Mouse (Mus musculus) adrenal gland, adult (tissue): ENCODE data around the gene Fibcd1.

Experiments used
- DNase-seq, 2 experiments: peaks; one replicate each; pipeline ENCODE4 v3.0.0; 2022 to 2023; ENCODE audit warnings: low spot score in 1 of 2; ENCODE audit not compliant: inconsistent age in 2 of 2

The Fibcd1 gene

DNA sequence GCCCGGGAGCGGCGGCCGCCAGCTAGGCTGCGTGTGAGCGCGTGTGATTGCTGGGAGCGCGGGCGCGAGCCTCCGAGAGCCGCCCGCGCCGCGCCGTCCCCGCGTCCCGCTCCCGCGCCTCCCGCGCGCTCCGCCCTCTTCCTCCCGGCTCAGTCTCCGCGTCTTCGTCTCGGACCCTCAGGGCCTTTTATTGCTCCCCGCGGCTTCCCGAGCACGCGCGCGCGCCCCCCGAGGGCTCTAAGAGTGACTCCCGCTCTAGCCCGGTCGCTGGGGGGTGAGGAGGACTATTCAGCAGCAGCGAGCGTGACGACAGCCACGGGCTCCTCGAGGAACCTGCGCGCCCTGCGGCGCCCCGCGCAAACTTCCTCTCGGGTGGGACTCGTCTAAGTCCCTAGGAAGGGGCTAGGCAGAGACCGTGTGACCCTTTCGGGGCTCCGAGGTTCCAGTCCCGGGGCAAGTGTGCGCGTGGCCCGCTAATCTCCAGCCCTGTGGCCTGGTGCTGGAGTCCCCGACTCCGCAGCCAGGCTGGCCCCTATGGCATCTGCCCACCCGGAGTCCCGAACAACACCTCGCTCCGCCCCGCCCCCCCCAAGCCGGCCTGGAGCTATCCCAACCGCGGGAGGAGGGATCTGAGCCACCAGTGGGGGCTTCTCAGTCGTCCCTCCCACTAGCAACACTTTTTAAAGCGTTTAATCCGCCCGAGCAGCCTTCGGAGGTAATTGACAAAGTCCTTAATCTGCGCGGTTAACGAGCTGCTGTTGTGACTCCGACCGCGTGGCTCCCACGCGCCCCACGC, at the start of gene Fibcd1:
Gene Fibcd1 (minus strand): TSS at position 110 of the 796 bp plus-strand sequence.
- DNase-seq, result peak in 1 of 2 experiments; percentile 47

DNA sequence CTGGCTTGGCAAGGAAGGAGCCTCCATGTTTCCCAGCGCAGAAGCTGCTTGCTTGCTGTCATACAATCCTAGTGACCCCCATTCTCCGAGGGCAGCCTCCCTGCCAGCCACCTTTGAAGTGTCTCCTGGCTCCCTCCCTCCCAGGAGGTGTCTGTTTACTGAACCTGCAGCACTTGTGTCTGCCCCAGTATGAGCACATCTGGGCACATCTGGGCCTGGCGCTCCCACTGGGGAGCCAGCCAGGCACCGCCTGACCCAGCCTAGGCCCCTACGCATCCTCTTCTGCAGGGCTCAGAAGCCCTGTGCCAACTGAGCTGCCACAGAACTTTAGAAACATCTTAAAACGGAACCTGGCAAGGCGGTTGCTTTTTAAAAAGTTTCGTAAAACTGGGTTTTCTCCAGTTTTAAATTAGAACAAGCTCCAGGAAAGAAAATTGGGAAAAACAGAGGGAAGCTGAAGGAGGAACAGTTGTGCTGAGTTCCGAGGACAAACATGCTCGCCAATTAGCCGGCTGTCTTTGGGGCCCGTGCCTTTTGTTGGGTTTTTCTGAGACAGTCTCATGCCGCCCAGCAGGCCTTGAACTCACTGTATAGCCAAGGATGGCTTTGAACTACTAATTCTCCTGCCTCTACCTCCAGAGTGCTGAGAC, 48.5 kb upstream of the Fibcd1 start:
- DNase-seq, result no peak

DNA sequence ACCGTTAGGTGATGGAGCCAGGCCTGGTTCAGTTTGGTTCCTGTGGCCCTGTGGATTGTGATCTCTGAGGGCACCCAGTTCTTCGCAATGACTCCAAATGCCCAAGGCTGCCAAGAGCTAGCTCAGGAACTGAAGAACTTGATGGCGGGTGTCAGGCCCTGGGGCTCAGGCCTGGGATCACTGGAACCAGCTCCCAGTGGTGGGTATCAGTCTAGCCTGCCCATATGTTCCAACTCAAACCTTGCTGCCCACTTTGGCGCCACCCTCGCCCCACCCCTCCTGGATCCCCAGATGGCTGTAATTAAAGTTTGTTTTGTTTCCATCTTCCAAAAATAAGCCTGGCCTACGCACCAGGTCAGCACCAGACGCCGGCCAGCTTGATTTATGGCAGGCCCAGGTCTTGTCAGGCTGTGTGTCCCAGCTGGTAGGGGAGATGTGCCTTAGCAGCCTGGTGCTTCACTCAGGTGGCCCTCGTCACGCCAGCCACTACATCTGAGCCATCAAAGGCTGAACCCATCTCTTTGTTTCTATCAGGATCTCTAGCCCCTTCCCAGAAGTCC, 47.4 kb upstream of the Fibcd1 start:
- DNase-seq, result peak; percentile 32 to 50

DNA sequence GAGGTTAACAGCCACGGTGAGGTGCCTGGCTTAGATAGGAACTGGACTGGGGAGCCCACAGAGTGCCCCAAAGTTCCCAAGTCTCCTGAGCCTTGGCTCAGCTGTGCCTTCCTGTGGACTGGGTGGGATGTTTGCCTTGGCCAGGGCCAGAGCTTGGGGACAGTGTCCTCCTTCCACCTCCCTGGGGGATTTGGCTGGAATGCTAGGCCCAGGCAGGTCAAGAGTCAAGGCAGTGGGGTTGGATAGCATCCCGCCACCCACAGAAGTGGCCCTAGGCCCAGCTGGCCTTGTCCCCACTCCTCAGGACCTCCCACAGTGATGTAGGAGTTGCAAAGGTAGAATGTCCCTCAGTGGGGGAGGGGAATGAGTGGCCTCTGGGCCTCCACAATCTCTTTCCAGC, 45.4 kb upstream of the Fibcd1 start:
- peak; percentile 32 to 34 for DNase-seq

DNA sequence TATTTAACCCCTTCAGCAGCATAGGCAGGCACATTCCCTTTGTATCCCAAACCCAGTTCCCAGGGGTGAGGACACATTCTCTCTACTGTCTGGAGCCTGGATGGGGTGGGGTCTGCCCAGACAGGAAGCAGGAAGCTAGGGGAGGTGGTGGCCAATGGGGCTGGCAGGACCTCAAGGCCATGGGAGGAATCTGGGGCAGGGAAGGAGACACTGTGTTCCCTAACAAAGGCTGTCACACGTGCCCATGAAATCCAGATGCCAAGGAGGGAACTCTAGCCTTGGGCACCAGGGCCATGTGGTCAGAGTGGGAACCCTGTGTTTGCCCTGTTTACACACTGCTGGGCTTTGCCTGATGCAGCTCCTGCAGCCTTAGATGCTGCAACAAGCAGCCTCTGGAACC, 43.1 kb upstream of the Fibcd1 start:
- DNase-seq, result peak; percentile 52 to 65

DNA sequence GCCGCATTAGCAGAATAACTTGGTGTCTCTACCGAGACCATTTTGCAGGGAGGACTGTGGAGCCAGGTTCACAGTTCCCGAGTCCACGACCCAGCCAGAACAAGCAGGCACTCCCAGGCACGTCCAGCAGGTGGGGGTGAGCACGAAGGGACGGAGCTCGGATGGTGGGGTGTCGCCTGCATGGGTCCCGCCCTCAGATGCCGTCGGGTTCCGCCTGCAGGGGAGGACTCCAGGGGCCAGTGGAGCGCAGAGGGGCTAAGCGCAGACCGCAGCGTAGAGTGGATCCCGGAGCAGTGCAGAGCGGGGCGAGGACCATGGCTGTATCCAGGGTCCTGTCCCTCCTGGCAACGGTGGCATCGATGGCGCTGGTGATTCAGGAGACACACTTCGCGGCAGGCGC, 41.2 kb upstream of the Fibcd1 start, which contains the start of gene Lamc3:
Gene Lamc3 (plus strand): TSS at position 262 of the 400 bp plus-strand sequence.
- DNase-seq, result peak; percentile 67 to 77

DNA sequence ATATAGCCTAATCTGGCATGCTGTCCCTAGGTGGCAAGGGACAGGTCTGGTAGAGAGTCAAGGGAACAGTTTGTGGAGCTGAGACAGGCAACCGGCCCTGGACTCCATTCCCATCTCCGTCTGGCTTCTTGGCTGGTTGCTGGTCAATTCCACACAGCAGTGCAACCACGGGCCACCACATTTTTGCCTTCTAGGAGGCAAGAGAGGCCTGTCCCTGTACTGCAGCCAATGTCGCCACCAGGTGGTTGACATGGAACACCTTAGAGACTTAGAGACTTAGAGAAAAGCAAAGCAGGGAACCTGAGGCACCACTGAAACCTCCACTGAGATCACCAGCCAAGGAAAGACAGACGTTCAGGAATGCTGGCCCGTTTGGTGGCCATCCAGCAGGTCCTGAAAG, 39.0 kb upstream of the Fibcd1 start:
- DNase-seq, result peak in 1 of 2 experiments; percentile 52

DNA sequence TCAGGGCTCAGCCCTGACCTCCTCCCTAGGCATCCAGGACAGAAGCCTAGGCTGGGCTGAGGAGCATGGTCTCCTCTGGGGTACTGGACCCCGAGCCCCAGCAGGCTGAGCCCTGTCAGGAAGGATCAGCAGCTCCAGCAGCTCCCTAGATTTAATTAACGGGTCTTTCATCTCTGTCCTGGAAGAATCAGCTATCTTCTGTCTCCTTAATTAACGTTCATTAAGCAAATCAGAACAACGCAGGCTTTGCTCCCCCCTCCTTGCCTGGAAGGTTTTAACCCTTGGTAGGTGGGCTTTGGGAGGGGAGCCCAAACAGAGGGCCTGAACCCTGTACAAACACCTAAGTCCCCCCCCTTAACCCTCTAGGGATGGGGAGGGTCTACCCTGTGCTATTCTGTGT, 37.3 kb upstream of the Fibcd1 start:
- no peak for DNase-seq

DNA sequence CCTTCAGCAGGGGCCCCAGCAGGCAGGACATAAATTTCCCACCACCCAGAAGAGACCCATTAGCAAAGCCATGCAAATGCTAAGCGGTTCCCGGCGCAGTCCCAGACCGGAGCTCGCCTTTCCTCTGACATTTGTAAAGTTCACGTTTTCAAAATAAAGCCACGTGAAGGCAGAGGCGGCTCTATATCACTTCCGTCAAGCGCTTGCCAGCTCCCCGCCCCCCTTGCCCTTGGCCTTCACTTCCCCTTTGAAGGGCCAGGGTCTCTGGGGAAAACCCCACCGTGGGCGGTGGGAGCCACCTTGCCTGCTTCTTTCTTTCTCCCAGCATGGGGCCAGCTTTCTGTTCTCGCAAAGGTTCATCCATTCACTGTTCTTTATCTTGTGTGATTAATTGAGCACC, 35.1 kb upstream of the Fibcd1 start:
- DNase-seq, result peak in 1 of 2 experiments; percentile 57

DNA sequence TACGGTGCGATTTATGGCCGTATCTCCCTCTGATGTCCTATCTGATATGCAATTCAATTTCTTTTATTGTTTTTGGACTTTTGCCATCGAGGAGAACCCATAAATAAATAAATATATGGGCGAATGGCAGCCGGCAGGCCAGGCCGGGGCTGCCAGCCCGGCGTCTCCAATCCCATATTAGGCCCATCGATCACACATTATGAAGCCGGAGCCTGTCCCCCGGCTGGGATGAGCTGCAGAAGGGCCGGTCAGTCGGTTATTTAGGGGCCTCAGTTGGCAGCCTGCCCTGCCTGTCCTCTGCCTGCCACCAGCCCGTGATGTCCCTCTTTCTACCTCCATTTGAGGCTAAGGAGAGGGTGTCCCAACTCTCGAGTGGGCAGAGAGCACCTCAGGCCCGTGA, 32.8 kb upstream of the Fibcd1 start:
- DNase-seq, result no peak

DNA sequence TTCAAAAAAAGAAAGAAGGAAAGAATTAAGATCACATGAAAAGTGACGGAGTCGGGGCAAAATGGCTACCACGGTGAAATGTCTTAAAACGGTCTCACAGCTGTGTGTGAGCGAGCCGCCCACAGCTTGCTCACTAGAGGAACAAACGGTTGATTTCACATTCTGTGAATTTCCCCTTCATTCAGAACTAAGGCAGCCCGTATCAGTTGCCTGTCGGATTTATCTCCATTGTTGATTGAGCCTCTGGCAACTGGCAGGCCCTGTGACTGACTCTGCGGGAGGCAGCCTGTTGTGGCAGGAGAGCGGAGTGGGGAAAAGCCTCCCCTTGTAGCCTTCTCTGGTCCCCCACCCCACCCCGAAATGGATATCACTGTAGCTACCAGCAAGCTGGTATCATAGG, 30.6 kb upstream of the Fibcd1 start:
- no peak for DNase-seq

DNA sequence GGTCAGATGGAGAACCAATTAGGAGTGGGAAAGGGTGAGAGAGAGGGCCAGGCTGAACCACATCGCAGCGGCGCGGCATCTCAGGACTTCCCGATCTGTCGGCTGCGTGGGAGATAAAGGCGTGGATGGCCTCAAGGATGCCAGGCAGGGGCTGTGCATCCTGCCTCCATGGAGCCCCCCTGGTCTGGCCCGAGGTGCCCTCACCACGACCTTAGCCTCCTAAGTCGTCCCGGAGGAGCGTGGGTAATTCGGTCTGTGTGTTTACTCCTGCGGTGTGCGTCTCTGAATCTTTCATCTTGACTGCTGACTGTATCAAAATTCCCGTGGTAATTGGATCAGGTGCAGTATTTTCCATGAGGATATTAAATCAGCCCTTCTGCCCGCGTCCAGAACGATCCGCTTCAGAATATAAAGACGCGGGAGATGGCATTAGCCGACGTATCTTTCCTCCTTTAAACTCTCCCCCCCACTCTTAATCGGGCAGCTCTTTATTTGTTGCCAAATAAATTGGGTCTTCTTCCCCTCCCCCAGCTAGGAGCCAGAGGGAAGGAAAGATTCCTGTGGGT, 28.6 kb upstream of the Fibcd1 start:
- no peak for DNase-seq

DNA sequence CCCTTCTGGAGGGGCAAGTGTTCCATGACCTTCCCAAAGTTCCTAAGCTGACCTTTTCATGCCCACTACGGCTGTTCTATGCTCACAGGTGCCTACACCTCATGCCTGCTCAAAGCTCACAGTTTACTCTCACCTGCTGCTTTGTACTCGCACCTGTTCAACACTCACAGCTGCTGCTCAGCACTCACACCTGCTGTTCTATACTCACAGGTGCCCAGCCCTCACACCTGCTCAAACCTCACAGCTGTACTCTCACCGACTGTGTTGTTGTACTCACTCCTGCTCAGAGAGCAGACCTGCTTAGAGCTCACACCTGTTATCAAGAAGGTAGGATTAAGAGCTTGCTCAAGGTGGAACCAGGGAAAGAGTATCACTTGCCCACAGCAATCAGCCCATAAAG, 24.9 kb upstream of the Fibcd1 start:
- DNase-seq, result no peak

DNA sequence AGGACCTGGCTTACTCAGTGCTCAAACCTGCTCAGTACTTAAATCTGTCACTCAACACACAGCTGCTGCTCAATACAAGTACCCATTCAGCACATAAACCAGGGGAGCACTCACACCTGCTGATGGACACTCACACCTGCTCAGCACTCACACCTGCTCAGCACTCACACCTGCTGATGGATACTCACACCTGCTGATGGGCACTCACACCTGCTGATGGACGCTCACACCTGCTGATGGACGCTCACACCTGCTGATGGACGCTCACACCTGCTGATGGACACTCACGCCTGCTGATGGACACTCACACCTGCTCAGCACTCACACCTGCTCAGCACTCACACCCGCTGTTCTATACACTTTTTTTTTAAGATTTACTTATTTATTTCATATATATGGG, 23.9 kb upstream of the Fibcd1 start:
- no peak for DNase-seq

DNA sequence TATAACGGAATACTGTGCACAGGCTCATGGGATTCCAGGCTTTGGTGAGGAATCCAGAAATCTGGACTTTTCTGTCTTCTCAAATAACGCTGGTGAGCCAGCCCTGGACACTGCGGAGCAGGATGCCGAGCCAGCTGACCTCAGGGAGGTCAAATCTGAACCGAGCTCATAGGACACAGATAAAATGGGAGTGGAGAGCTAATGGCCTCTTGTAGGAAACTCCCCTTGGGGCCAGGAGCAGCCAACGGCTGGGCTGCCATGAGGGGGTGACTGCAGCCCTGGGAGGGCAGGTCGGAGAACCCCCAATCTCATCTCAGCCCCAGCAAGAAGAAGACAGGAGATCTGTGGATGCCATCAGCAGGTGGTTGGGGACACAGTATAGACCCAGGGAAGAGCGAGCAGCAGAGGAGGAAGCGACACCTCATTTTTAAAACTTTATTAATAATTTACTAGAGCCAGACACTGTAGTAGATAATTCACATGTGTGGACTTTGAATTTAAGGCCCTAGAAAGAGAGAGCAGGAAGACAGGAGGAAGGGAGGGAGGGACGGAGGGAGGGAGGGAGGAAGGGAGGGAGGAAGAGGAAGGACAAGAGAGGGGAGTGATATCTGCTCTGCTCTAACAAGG, 22.8 kb upstream of the Fibcd1 start:
- no peak for DNase-seq

DNA sequence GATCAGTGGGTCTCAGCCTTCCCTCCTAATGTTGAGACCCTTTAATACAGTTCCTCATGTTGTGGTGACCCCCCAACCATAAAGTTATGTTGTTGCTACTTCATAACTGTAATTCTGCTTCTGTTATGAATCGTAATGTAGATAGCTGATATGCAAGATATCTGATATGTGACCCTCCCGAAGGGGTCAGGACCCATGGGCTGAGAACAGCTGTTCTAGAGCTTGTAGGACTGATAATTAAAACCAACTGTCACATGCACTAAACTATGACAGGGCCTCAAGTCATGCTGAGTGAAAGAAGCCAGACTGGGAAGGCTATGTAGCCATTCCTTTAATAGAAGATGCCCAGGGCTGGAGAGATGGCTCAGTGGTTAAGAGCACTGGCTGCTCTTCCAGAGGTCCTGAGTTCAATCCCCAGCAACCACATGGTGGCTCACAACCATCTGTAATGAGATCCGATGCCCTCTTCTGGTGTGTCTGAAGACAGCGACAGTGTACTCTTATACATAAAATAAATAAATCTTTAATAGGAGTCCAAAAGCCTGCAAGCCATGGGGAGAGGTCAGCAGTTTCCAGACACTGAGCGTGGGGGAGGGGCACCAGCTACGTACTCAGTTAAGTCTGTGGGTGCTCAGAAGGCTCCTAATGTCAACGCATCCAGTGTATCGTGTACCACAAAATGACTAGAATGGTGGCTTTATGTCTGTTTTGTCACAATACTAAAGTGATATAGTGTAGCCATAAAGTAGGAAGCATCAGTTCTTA, 22.1 kb upstream of the Fibcd1 start:
- DNase-seq, result no peak

DNA sequence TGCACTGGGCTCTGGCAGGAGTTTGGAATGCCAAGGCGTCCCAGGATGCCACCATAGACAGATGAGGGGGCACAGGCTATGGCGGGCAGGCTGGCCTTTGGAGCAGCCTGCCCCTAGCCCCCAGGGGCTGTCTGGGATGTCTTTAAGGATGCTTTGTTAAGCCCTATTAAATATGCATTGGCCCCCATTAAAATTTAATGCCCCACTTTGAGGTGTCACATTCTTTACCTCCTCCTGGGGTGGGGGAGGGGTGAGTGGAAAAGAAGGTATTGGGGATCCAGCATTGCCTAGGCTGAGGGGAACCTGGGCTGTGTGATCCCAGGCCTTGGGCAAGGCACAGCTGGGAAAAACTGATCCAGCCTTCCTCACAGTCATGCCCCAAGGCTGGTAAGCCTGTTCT, 20.0 kb upstream of the Fibcd1 start:
- DNase-seq, result no peak

DNA sequence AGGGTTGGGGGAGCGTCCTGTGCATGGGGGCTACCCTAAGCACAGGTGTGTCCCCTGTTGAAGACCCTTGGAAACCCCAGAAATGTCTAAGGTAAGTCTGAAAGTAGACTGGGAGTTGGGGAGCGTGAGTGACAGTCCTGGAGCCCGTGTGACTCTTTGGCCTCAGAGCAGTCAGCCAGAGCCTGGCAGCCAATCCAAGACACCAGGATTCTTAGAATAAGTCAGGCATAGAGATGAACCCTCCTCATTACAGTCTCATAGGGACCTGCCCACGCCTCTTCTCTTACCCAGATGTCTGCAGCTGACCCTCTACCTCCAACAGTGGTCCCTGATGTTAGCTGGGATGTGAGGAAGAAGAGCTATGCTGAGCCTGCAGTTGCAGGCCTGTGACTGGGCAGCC, 19.5 kb upstream of the Fibcd1 start:
- no peak for DNase-seq

DNA sequence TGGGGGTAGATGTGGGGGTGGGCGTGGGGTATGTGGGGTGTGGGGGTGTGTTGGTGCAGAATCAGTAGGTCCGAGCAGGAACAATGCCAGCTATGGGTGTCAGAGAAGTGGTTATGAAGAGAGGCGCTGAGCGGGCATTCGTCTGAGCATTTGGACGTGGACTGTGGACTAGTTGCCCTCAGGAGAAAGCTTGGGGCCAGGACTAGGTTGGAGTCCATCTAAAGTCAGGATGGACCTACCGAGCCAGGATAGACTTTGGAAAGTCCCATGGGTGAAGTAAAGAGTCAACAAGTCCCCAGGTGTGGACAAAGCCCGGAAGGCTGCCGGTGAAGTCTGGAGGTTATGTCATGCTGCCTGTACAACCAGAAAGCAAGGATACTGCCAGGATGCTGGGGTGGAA, 19.1 kb upstream of the Fibcd1 start:
- DNase-seq, result no peak

DNA sequence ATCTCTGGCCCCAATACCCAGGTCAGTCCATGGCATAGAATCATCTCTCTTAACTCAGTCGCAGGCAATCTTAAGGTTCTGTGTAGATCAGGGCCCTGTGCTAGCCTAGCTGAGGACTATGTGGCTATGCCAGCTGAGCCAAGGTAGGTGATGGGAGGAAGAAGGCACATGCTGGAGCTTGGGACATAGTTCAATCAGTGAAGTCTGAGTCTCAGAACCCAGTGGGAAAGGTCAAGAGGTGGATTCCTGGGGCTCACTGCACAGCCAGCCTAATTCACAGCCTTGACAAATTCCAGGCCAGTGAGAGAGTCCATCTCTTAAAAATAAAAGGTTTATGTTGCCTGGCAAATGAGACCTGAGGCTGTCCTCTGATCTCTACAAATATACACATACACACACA, 18.0 kb upstream of the Fibcd1 start:
- no peak for DNase-seq

DNA sequence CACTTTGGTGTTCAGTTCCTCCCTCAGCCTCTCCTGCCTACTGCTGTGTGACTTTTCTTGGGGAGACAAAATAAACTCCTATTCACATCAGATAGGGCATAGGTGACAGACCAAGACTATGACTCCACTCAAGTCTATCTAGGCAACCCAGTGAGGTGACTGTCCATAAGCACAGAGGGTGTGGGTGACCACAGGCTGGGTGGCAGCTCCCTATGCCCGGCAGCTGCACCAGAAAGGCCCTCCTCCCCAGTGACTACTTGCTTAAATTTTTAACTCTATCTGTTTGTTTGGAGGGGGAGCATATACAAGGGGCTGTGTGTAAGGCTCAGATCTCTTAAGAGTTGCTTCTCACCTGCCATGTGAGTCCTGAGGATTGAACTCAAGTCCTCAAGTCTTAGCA, 17.1 kb upstream of the Fibcd1 start:
- no peak for DNase-seq
